Mouse (Mus musculus) left cerebral cortex, postnatal 4 days (tissue): Measurements from ENCODE around the gene Cdv3. TPM values are rescaled to one million over a fixed set of nuclear protein-coding genes. Genes with fewer than 3 reads are reported as not detected.
A peak's percentile ranks its signal among the peaks of the same experiment; 100 is the strongest.

Source experiments
- DNase-seq: peaks from one replicate; pipeline ENCODE4 v3.0.0-alpha.2; 2022
- intact Hi-C: fragments of 180-260 bp; cut with DNase I; formaldehyde crosslinking; loops from one replicate; pipeline ENCODE4 v1.15.1; 2025
- total RNA-seq, 2 experiments: library from RNA; stranded (reverse); gene quantifications; 2 replicates each; pipeline ENCODE4 v1.2.3; 2021

Gene Cdv3
- 100 to 1,000 TPM; 128 to 131 TPM for total RNA-seq

- intact Hi-C loops: loop anchor here (10.0 kb wide), 1 partner anchor 109 kb away; no protein-coding TSS in a partner anchor
These were observed at the start of gene Cdv3 for GRCm38 (mm10) chr9:103365290-103366247. Gene Cdv3, minus strand, starts transcription at chr9:103365840.

GRCm38 (mm10) chr9:103413457-103413856, 47.8 kb upstream of the Cdv3 start:
- intact Hi-C loops: no loop called here
- DNase-seq: no peak

More at GRCm38 (mm10) chr9:103365290-103366247, at the start of gene Cdv3:
- peak; percentile 100 for DNase-seq

DNA sequence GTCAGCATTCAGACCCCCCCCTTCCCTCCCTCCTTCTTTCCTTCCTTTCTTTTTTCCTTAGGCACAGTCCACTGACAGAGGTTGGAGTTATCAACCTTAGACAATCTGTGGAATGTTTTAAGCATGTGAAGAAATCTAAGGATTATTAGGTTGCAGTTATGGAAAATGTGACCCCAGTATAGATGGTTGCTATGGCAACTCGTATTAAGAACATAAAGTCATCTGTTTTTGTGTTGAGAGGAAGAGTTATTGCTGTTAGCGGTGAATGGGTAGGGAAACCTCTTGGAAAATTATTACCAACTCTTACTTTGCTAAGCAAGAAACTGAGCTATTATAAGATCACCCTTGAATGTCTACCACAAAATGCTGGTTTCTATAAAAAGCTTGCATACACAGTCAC, 43.5 kb upstream of the Cdv3 start:
- no peak for DNase-seq
- intact Hi-C loops: no loop called here

GRCm38 (mm10) chr9:103408136-103408777, 42.6 kb upstream of the Cdv3 start:
- DNase-seq: peak; percentile 11
- intact Hi-C loops: no loop called here

DNA sequence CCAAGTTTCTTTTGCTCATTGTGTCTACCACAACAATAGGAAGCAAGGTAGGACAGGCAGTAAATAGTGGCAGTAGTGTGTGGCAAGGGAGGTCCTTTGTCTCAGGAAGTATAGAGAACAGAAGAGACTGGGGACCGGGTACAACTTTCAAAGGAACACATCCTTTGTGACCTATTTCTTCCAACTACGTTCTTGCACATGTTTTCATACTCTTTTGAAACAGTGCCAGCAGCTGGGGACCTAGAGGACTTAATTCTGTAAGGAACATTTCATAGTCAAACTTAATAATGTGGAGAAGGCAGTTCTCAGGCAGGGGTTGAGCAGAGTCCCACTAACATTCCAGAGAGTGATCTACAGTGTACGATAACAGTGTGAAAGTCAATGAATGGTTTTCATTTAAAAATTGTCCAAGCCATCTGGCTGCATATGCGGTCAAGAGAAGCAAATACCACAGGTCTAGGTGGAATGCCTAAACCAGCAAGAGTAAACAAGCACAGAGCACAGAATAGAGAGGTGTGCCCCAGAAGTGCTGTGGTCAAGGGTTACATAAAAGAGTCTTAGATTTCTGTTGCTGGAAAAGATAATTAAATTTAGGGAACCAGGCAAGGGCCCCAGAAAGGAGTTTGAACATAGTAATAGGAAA, 37.8 kb upstream of the Cdv3 start:
- intact Hi-C loops: no loop called here
- no peak for DNase-seq

DNA sequence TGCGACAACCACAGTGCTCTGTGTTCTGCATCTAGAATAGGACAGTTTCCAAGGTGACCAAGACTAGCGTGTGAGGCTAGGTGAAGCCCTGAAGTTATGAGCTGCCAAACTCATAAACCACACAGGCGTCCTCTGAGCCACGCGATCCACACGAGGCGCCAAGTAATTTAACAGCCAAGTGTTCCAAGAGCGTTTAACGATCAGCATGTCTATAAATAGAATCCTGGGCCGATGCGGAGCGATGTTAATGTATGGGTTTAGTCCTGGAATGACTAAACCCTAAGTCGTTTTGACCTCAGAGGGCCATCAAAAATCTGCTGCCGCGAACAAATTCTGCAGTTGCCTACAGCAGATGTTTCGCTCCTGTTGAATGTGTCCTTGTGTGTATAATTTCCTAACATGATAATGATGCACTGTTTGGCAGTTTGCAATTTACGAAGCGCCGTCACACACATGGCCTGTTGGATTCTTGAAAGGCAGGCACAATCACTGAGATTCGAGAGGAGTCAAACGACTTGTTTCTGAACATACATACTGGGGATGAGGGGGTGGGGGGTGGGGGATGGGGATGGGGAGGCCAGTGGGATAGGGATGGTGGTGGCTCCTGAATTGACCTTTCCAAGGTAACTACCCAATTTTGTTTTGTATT, 33.0 kb upstream of the Cdv3 start:
- no peak for DNase-seq
- intact Hi-C loops: no loop called here

- DNase-seq: no peak
- intact Hi-C loops: no loop called here
These were observed 27.6 kb upstream of the Cdv3 start for GRCm38 (mm10) chr9:103393256-103393655.

- no peak for DNase-seq
- intact Hi-C loops: no loop called here
These were observed 26.2 kb upstream of the Cdv3 start for GRCm38 (mm10) chr9:103391796-103392372.

GRCm38 (mm10) chr9:103389261-103389660, 23.6 kb upstream of the Cdv3 start:
- intact Hi-C loops: no loop called here
- DNase-seq: no peak

GRCm38 (mm10) chr9:103387011-103387653, 21.5 kb upstream of the Cdv3 start:
- intact Hi-C loops: no loop called here
- no peak for DNase-seq

GRCm38 (mm10) chr9:103386573-103386972, 20.9 kb upstream of the Cdv3 start:
- no peak for DNase-seq
- intact Hi-C loops: no loop called here

DNA sequence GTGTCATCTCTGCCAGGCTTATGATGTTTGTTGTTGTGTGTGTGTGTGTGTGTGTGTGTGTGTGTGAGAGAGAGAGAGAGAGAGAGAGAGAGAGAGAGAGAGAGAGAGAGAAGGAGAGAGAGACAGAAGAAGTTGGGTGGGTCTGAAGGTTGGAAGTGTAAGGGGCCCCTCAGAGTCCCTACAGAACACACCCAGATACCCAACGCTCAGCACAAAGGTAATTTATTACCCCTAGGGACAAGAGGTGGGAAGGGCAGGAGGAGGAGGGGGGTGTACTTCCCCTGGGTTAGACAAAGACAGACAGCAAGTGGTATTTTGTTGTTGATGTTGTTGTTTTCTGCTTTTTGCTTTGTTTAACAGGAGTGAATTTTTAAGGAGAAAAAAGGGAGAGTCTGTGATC, 20.0 kb upstream of the Cdv3 start:
- DNase-seq: no peak

DNA sequence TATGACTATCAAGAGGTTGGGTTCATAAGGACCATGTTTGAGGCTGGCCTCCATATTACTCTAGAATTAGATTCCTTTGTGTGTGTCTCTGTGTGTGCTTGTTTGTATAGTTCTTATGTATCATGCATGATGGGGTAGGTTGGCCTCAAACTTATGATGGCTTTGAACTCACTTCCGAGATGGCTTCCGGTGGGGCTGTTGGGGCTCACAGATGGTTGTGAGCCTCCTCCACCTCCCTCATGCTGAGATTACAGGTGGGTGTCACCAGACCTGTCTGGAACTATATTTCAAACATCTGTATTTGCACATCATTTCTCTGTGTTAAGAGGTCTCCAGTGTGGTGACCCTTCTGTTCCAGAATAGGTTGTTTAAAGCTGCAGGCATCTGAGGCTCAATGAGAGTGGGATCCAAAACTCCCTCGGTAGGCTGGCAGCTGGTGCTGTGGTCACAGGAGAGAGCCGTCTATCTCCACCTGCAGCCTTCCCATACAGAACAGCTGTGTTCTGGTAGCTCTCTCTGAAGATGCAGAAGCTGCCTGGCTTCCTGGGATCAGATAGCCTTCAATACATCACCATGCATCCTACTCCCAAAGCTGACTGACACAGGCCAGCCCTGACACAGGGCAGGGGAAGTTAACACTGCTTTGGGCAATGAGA, 18.6 kb upstream of the Cdv3 start:
- intact Hi-C loops: no loop called here
- no peak for DNase-seq

More for the DNA sequence above, 20.0 kb upstream of the Cdv3 start:
- intact Hi-C loops: no loop called here

- DNase-seq: no peak
- intact Hi-C loops: no loop called here
These were observed 17.9 kb upstream of the Cdv3 start for GRCm38 (mm10) chr9:103383576-103383975.

- intact Hi-C loops: no loop called here
- no peak for DNase-seq
These were observed 17.3 kb upstream of the Cdv3 start for GRCm38 (mm10) chr9:103382989-103383388.

DNA sequence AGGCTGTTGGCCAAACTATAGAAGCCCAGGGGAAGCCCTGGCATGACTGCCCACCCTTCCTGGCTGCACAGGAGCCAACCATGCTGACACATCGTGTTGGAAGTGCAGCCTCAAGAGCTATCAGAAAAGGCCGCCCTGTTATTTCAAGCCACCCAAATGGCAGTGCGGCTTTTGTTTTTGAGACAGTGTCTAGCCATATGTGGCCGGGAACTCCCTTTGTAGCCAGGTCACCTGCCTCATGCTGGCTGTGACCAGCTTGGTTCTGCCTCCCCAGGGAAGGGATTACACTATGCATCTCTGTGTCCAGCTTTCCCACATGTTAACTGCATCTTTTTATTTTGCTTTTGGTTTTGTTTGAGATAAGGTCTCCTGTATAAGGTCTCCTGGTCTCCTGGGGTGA, 14.9 kb upstream of the Cdv3 start:
- intact Hi-C loops: no loop called here
- no peak for DNase-seq

- intact Hi-C loops: no loop called here
- no peak for DNase-seq
These were observed 13.6 kb upstream of the Cdv3 start for GRCm38 (mm10) chr9:103379199-103379598.

DNA sequence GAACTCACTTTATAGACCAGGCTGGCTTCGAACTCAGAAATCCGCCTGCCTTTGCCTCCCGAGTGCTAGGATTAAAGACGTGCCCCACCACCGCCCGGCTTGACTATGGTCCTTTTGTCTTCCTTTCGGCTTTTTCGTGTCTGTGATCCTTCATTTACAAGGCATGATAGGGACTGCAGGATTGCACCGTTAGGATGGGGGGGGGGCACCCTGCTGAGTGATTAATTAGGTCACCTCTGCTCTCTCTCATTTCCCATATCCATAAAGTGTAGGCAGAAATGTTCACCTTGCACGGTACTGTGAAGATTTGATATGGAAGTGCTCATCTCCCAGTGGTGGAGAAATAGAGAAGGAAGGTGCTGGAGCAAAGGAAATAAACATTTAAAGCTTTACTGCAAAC, 13.0 kb upstream of the Cdv3 start:
- DNase-seq: peak; percentile 10
- intact Hi-C loops: no loop called here
